10 mouse cellular contexts compared by ENCODE assay signal in genomic region chr19:45150490-45151181, GRCm38 (mm10). TPM values are rescaled to one million over a fixed set of nuclear protein-coding genes. Genes with fewer than 3 reads are reported as not detected.
DNase-seq lines count a peak whose midpoint lies in the region; ATAC-seq lines count a peak whose summit lies in the region.
"Had no signal": no experiment of that assay in that cellular context is flagged by ENCODE, and none has a peak within 500 bp of the region (broad histone marks: within the 10 kb centered on the region; RNA-seq: fewer than 3 reads in every experiment).

Gene Tlx1 (plus strand): TSS chr19:45150680.

- ATAC-seq in forebrain, embryonic 15.5 days (replicated peaks), result no peak
- ATAC-seq in limb, embryonic 15.5 days (ENCODE audit: insufficient number of reproducible peaks, low FRiP score, low TSS enrichment, low read depth), result 0 out of 2 replicates have a peak, but pooled peaks have one; percentile 14
- no peak for ATAC-seq in cerebellum, adult (ENCODE audit: insufficient number of reproducible peaks, low FRiP score, low TSS enrichment)

- under 1% methylated on average over 57 of the region's 61 CpGs for WGBS in forebrain, embryonic 15.5 days
- WGBS in limb, embryonic 15.5 days, result 1% methylated on average over 57 of the region's 61 CpGs

- no peak within 1 kb of the TSS for H3K9ac ChIP-seq in forebrain, embryonic 15.5 days (replicated peaks)
- no peak within 1 kb of the TSS; the same call in 1 of the 2 replicates for H3K9ac ChIP-seq in limb, embryonic 15.5 days

- H3K9me3 ChIP-seq in forebrain, embryonic 15.5 days, result no peaks in the 10 kb centered on the region
- H3K9me3 ChIP-seq in limb, embryonic 15.5 days, result no peaks in the 10 kb centered on the region

- peaks cover 12% of the 10 kb centered on the region for H3K4me1 ChIP-seq in forebrain, embryonic 15.5 days
- H3K4me1 ChIP-seq in limb, embryonic 15.5 days, result peaks cover 37% of the 10 kb centered on the region

- H3K4me2 ChIP-seq in forebrain, embryonic 15.5 days (replicated peaks), result peak within 1 kb of the TSS; percentile 28; the same call in 1 of the 2 replicates
- H3K4me2 ChIP-seq in limb, embryonic 15.5 days, result peak within 1 kb of the TSS; percentile 48

- H3K4me3 ChIP-seq in forebrain, embryonic 15.5 days, result peak within 1 kb of the TSS; percentile 7
- H3K4me3 ChIP-seq in limb, embryonic 15.5 days, result peak within 1 kb of the TSS; percentile 38

- peaks cover 96% of the 10 kb centered on the region for H3K27me3 ChIP-seq in forebrain, embryonic 15.5 days
- H3K27me3 ChIP-seq in limb, embryonic 15.5 days, result peaks cover 98% of the 10 kb centered on the region

- no peak within 1 kb of the TSS for H3K27ac ChIP-seq in forebrain, embryonic 15.5 days (replicated peaks)
- H3K27ac ChIP-seq in limb, embryonic 15.5 days, result no peak within 1 kb of the TSS

- H3K36me3 ChIP-seq in forebrain, embryonic 15.5 days, result no peaks in the 10 kb centered on the region
- no peaks in the 10 kb centered on the region for H3K36me3 ChIP-seq in limb, embryonic 15.5 days

- peak; percentile 14 for DNase-seq in thymus, postnatal 4 days
- no peak for DNase-seq in thymus, postnatal 0 days (ENCODE audit: low spot score)
- no peak for DNase-seq in layer of hippocampus, postnatal 25 days (ENCODE audit: extremely low spot score in 1 of 2, low spot score in 1 of 2)
- DNase-seq in adrenal gland, adult 8-10 months, result no peak
- DNase-seq: adrenal gland, postnatal 25 days; lung, postnatal 10 days; right cerebral cortex, postnatal 25 days had no signal

RNA-seq across cellular contexts. Expression of gene Tlx1, which starts in this region (rescaled TPM):
- 0.07 and 0.15 TPM in 2 replicates for polyA plus RNA-seq in thymus, postnatal 0 days (2015; fragmentation: Nextera tagmentation; extraction: Ambion mirVana)
- not detected in 2 replicates for polyA plus RNA-seq in forebrain, embryonic 15.5 days (2015; fragmentation: Nextera tagmentation; extraction: Ambion mirVana)
- polyA plus RNA-seq in limb, embryonic 15.5 days (2015; fragmentation: Nextera tagmentation; extraction: Ambion mirVana), result 0.87 and 0.88 TPM in 2 replicates
- total RNA-seq in layer of hippocampus, postnatal 25 days (2021), result not detected
- not detected for total RNA-seq in adrenal gland, adult 8-10 months (2022)
- total RNA-seq: adrenal gland, postnatal 25 days had no signal

Comparison
In these comparisons a context has a peak if more than half of its experiments do, and no peak if none do; other contexts are left out.
1. Peak in ATAC-seq, H3K4me3 ChIP-seq and H3K4me2 ChIP-seq in limb, embryonic 15.5 days; RNA of the gene not detected or under 1 TPM.